Mouse (Mus musculus) heart, postnatal 4 days (tissue): ENCODE measurements around the gene Cachd1. TPM values are rescaled to one million over a fixed set of nuclear protein-coding genes. Genes with fewer than 3 reads are reported as not detected.
A peak's percentile ranks its signal among the peaks of the same experiment; 100 is the strongest.

Source experiments
- DNase-seq: peaks from one replicate; pipeline ENCODE4 v3.0.0; 2021
- total RNA-seq, 2 experiments: library from RNA; stranded (reverse); gene quantifications; 2 replicates each; pipeline ENCODE4 v1.2.3; 2021

Cachd1 gene
- total RNA-seq, 2 experiments from 2014 or later: 9.7 to 12.9 TPM

DNA sequence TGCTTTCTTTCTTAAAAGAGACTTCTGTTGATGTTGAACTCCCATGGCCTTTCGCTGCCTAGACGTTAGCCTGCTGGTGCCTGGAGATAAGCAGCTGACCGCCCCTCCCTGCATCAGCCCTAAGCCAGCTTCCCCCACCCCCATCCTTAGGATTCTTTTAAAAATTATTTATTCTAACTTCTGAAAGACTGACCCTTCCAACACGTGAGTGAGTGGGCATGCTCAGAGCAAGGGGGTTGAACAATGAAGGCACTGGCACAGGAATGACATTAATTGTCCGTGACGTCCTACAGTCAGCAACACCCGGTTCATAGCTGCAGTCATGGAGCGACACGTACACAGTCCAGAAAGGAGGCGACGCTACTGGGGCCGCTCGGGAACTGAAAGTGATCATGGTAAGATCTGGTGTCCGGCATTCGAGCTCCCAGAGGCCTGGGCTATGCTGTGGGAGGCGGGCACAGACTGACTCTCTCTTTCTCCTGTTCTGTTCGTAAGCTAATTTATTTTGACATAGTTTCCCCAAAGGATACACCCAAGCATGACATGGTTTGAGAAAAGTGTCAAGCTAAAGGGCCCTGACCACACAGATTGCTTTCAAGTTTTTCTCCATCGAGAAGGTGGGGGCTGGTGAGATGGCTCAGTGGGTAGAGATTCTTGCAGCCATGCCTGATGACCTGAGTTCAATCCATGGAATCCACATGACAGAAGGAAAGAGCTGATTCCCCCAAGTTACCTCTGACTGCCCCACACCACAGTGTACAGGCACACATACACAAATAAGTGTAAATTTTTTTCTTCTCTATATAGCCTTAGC, 218.2 kb downstream of the Cachd1 start:
- no peak for DNase-seq

DNA sequence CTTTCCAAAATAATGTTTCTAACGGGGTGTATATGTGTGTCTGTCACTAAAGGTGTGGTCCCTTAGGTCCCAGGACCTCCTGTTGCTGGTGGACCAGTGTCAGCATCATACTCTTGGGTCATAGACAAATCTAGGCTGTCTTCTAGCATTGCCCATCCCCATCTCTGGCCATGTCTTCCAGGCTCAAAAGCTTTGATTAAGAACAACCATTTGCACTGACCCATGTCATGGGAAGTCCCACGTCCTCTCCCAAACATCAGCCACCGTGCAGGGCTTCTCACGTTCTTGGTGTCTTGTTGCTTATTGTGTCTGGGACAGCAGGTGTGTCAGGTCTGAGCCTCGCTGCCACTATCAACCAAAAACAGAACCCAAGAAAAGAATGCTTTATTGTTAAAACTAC, 219.1 kb downstream of the Cachd1 start:
- no peak for DNase-seq

DNA sequence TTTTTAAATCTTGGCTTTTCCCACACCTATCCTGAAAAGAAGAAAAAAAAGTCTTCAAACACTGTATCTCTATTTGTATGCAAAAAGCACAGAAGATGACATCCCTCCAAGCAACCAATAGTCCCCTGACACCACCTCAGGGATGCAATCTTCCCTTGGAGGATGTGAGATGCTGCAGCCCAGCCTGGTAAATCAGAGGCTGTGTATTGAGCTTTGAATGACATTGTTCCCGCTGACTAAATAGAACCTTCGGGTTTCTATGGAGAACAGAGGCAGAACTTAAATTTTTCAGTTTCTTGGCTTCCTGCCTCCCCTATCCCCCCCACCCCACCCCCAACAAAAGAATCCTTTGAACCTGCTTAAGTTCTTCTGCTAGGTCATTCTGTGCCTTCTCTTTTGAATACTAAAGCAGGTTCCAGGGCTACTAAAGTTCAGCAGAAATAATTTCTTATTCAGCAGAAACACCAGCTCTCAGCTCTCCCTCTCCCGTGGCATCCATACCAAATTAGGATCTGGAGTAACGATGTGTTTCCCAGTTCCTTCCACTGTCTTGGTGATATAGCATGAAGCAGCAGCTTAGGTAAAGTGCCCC, 219.7 kb downstream of the Cachd1 start:
- no peak for DNase-seq

DNA sequence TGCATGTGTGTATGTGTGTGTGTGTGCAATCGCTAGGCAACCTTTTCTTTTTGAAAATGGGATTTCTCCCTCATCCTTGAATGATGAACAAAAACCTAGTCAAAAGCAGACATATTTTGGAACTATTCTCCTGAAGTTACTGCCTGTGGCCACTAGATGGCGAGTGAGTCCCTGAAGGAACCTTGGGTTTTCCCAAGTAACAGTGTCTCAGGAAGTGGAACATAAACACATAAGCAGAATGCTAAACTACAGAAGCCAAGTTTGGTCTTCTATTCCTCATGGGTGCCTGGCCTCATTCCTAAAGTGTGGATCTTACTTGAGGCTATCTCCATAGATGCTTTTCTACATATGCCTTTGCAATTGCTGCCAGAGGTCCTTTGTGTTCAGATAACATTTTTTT, 221.7 kb downstream of the Cachd1 start:
- DNase-seq: peak; percentile 66

DNA sequence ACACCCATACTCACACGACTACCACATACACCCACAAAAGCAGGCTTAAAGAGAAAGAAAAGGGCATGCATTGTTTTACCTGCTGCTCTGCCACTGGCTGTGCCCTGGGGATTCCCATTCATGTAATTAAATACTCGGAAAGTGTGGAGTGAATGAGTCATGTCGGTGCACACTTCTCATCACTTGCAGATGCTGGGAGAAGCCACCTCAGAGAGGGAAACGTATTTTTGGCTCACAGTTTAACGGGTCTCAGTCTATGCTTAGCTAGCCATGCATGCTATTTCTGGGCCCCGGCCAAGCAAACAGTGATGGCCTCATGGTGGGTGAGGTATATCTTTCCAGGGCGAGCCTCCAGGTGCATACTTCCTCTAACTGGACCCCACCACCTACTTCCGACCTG, 222.4 kb downstream of the Cachd1 start:
- DNase-seq: no peak

DNA sequence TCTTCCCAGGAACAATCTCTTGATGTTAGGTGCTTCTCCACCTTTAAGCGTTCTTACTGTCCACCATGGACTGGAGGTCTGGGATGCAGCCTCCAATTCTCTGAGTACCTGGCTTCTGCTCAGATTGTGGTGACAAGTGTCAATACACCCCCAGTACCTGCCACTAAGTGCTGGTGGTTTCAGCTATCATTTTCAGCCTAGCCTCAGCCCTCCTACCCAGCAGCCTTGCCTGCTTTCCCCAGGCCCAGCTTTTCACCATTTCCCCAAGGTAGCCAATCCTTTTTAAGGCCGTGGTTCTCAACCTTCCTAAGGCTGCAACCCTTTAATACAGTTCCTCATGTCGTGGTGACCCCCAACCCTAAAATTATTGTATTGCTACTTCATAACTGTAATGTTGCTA, 224.1 kb downstream of the Cachd1 start:
- DNase-seq: no peak

DNA sequence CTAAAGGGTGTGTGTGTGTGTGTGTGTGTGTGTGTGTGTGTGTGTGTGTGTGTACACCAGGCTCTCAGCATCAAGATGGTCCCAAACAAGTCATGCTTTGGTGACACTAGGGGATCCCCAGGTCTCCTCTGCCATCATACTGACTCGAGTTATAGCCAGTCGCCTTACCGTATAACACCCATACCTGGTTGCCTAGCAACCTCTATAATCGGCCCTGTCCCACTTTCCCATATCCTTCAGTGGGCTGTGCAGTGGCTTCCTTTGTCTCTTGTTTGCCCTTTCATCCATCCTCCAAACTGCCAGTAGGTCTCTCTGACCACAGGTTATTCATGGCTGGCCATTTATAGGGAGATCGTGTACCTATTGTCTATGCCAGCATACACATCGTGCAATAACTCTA, 224.6 kb downstream of the Cachd1 start:
- DNase-seq: no peak

DNA sequence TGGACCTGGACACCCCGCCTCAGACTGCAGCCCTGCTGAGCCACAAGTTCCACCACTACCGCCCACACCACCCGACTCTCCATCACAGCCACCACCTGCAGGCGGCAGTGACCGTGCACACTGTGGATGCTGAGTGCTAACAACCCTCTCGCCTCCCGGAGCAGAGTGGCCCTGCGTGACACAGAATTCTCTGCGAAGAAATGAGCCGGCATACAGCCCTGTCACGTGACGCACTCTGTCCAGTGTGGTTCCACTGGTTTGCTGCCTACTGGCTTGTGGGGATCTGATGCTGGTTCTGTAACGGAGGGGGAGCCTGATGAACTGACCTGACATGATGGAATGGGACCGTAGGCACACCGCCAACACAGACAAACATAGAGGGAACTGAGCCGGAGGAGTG, 226.5 kb downstream of the Cachd1 start:
- DNase-seq: no peak

DNA sequence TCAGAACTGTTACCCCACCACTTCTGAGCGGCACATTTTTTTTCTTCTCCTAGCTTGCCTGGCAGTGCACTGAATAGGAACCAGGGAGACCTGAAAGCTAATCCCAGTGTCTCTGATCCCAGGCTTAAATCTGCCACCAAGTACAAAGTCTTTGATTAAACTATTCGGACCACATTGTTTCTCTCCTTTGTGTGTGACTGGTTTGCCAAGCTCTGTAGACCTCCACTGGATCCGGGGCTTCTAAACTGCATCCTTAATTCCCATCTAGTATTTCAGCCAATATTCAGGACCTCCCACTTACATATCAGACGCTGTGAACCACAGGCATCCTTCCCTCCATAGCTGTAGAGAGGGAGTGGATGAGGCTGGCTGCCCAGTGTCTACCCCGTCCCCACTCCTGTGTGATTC, 231.9 kb downstream of the Cachd1 start:
- DNase-seq: no peak

DNA sequence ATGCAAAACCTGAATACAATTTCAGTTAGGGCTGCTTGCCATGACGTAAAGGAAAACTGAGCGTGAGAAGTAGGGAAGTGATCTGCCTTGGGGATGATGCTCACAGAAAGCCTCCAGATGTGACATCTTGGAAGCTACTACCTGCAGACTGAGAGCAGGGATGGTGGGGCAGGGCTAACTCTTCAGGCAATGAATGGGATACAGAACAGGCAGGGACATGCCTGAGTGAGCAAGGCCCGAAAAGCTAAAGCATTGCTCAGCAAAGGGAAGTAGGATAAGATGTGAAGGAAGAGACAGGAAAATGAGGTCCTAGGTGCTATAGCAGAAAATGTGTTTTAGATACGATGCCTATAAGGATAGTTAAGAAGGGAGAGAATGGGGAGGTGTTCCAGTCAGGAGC, 232.6 kb downstream of the Cachd1 start:
- DNase-seq: no peak

DNA sequence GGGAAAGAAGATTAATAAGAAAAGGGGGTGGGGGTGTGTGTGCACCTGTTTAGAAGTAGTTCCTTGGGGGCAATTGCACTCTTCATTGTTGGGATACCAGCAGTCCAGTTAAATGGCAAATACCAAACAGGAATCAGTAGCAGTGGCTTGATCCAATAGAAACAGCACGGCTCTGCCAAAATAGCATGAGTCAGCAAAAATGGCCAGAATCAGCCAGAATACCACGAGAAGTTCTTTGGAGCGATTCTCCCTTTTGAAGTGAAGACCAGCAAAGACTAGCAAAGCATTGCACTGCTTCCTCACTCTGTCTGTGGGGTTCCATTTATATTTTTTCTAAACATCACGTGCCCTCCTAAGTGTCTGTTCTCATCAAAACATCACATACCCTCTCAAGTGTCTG, 241.3 kb downstream of the Cachd1 start:
- no peak for DNase-seq

DNA sequence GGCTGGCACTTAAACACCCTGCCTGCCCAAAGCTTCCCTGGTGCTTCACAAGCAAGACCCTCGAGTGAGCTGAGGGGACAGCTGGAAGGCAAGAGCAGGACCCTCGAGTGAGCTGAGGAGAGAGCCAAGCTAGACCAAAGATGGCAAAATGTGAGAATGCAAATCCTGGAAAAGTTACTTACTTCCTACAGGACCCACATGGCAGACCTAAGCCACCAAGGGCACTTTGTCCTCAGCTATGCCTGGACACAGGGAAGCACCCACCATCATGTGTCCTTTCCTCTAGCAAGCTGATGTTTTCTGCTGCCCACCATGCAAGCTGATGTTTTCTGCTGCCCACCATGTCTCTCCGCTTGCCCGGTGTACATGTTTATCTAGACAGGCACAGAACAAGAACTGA, 244.1 kb downstream of the Cachd1 start, which contains the start of gene Gm10577:
Gene Gm10577 (minus strand): TSS at position 101 of the 400 bp plus-strand sequence.
- DNase-seq: no peak

DNA sequence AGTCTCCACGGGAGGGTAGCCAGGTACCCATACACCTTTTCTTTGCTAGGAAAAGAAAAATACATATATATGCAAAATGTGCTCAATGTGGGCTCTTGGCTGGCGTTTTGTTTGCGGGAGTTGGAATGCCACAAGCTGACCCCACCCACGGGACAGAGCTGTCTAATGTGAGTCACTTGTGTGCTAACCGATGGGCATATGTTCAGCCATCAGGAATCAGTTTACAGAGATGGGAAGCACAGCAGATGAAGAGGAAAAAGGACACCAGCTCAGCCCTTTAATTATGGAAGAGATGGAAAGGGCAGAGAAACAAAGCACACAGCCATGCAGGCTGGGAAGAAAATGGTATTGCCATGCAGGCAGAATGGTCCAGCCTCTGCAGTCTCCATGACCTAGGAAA, 250.1 kb downstream of the Cachd1 start:
- DNase-seq: no peak

DNA sequence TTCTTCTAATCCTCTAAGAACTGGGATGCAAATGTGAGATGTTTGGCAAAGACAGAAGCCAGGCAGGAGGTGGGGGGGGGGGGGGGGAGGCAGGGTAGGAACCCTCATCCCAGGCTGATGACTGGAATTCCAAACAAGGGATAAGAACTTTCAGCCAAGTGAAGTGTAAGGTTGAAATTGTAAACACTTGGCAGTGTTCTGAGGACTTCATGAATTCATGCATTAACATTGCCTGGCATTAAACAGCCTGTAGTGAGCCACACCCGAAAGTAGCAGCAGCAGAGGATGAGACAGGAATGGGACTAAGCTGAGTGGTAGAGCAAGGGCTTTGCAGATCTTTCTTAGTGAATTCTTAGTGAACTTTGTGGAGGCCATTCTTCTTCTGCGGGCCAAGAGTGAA, 250.5 kb downstream of the Cachd1 start:
- DNase-seq: no peak

DNA sequence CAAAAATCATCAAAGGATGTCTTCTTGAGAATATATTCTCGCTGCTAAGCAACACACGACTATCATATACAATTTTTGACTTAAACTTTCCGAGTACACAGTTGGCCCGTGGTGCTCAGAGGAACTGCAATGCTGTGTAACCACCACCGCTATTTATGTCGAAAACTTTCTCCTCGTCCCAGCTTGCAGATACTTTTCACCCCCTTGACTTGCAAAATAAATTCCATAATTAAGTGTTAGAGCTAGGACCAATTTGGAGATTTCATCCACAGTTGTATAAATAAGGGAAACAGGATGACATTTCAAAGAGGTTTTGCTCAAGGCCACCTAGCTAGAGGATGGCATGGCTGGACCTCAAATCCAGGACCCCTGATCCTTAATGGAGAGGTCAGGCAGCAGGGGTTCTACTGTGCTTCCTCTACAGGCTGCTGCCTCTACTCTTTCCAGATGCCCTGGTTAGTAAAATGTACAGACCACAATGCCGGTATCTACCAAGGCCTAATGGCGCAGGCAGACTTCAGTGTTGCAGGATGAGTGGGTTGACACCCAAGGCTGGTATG, 251.5 kb downstream of the Cachd1 start:
- no peak for DNase-seq

DNA sequence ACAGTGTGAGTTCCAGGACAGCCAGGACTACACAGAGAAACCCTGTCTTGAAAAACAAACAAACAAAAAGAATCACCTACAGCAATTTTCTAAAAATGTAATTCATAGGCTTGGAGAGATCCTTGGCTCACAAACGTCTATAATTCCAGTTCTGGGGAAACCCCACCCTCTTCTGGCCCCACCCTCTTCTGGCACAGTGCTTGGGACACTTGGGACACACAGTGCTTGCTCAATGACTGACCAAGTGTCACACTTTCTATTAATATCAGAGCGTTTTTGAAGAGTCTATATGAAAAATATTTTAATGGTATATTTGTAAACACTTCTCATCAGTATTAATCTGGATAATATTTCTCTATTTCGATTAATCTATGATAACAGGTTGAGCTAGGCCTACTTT, 256.6 kb downstream of the Cachd1 start:
- no peak for DNase-seq

DNA sequence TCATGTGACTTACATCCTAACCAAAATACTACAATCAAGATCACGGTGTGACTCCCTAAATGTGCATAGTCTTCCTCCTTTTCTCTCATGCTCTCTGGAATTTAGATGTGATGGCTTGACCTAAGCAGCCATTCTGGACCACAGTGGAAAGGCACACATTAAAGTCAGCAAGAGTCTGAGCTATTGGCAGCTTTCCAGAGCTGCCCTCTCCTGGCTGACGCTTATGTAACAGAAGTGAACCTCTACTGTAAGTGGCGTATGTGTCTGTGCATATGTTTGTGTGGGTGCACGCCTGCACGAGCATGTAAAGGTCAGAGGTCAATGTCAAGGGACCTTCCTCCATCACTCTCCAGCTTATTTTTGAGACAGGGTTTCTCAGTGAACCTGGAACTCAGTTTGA, 258.7 kb downstream of the Cachd1 start:
- DNase-seq: no peak

DNA sequence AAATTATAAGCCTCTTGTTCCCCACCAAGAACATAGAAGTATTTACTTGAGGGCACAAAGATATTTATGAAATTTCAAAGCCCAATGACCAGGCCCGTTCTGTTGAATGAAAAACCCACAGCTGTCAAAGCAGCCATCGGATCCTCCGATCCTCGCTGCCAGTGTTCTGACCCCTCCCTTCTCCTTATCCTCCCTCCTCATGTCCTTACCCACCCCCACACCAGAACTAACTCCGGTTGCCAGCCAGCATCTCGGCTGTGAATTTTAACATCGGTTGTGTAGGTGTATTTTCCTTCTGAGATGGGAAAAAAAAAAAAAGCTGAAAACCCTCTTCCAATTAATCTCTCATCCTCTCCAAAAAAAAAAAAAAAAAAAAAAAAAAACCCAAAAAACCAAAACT, 260.7 kb downstream of the Cachd1 start:
- DNase-seq: no peak

DNA sequence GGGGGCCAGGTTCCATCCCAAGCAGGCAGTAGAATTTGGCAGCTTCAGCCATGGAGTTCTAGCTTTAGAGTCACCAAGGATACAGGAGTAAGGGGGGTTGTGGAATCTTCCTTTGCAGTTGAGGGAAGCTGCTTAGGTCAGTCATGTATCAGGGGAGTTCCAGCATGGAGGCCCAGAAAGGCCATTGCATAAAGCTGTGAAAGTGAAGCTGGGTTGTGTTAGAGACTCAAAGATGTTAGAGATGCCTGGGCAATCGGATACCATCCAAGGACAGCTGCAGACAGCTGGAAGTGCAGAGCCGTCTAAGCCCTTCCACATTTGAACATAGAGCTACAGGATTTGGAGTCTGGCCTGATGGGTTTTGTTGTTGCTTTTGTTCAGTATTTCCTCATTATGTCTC, 267.2 kb downstream of the Cachd1 start:
- peak; percentile 31 for DNase-seq

DNA sequence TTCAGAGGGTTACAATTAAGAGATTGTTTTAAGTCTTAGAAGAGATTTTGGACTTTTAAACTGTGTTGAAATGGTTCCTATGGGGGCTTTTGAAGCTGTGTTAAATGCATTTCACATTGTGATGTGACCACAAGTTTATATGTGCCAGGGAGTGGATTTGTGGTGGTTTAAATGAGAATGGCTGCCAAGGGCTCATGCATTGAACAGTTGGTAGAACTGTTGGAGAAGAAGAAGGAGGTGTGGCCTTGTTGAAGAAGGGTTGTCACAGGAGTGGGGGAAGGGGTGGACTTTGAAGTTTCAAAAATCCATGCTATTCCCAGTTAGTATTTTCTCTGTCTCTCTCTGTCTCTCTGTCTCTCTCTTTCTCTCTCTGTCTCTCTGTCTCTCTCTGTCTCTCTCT, 267.7 kb downstream of the Cachd1 start:
- DNase-seq: no peak

DNA sequence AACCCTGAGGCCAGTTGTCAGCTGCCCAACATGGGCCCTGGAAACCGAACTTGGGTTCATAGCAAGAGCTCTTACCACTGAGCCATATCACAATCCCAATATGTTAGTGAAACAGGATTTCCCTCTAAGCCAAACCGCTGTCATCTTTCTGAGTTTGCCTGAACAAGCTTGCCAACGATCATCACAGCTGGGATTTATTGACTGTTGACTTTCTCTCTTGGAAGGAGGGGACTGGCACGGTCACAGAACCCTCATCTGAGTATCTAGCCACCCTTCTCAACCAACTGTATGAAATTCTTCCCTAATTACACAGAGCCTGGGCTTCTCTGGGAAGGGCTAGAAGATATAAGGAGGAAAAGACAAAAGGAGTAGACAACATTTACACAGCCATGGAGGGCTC, 270.1 kb downstream of the Cachd1 start:
- DNase-seq: peak; percentile 9

DNA sequence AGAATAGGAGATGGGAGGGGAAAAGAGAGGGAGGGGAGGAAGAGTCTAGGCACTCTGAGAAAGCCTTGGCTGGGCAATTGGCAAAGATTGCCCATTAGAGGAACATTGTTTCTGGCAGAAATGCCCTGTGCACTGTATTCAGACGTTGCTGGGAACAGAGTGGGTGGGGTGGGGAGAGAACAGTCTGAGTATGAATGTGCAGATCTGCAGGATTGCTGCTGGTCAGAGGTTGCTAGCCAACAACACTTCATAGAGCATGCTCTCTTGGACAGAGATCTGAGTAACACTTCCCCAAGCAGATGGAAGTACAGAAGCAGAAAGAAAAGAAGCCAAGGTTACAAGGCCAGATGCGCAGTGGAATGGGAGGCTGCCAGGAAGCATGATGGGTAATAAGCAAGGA, 285.7 kb downstream of the Cachd1 start:
- DNase-seq: no peak

DNA sequence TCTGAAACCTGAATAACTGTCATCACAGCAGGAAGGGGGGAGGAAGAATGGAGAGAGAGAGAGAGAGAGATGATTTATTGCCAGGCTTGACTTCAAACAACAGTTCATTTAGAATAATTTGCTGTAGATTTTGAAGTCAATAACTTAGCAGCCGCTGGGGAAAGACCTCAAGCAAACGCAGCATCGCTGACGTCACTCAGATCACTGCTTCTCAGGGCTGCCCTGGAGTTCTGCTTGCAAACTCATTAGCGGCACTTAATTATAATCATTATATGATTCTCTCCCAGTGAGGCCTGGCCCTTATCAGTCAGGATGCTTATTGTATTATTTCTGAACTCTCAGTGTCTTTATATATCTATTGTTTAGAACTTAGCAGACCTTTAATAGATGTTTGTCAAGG, 289.9 kb downstream of the Cachd1 start:
- no peak for DNase-seq

DNA sequence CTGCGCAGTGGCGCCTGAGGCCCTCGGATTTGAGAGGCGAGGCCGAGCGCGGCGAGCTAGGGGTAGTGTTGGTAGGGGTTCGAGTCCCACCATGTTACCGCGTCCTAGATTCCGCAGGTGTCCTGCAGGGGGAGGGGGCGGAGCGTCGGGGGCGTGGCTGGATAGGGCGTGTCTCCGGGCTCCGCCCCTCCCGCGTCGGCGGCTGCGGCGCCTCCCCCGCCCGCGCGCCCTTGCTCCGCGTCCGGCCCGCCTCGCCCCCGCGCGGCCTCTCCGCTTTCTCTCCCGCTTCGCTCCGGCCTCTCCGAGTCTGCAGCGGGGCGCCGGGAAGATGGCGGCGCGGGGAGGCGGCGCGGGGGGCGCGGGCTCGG, 292.3 kb downstream of the Cachd1 start, which contains the start of gene Raver2:
Gene Raver2 (plus strand): TSS at position 198 of the 368 bp plus-strand sequence.
- peak; percentile 69 for DNase-seq
